In the genomic region with DNA sequence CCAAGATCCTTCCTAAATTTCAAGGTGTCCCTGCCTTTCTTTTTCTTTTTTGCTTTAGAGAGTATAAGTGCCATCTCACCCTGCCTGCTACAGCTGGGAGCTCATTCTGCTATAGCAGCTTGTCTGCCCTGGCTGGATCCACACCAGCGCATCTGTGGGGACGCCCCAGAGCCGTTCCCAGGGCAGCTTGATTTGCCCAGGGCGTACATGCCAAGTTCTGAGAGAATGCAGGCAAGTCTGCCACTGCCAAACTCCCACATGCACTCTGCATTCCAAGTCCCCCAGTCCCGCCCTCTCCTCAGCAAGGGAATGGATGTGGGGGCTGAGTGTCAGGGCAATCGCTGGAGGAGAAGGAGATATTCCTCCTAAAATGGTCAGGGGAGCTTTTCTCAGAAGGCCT, we compare ENCODE assay signal across 9 mouse cellular contexts. TPM values are rescaled to one million over a fixed set of nuclear protein-coding genes. Genes with fewer than 3 reads are reported as not detected.
DNase-seq lines count a peak whose midpoint lies in the region; ATAC-seq and TF ChIP-seq lines count a peak whose summit lies in the region.
"Had no signal": no experiment of that assay in that cellular context is flagged by ENCODE, and none has a peak within 500 bp of the region (broad histone marks: within the 10 kb centered on the region; RNA-seq: fewer than 3 reads in every experiment).

No protein-coding gene starts in this region.

- no peak overlapping the region for H3K4me3 ChIP-seq in limb, embryonic 14.5 days (replicated peaks; ENCODE audit: low read length)
- H3K4me3 ChIP-seq in limb, embryonic 10.5 days, result no peak overlapping the region
- no peak overlapping the region for H3K4me3 ChIP-seq in intestine, embryonic 16.5 days (ENCODE audit: low read length)
- H3K4me3 ChIP-seq: myocyte had no signal

- no peak overlapping the region for H3K4me2 ChIP-seq in limb, embryonic 14.5 days (replicated peaks; ENCODE audit: low read depth, low read length, severe bottlenecking)
- H3K4me2 ChIP-seq in intestine, embryonic 16.5 days (ENCODE audit: low read depth, low read length), result no peak overlapping the region

- ATAC-seq in limb, embryonic 14.5 days (ENCODE audit: low FRiP score, low read depth), result no peak
- peak; percentile 75 for ATAC-seq in intestine, embryonic 16.5 days

- H3K9ac ChIP-seq in limb, embryonic 14.5 days (ENCODE audit: low read depth, low read length, severe bottlenecking), result no peak overlapping the region
- H3K9ac ChIP-seq in intestine, embryonic 16.5 days (ENCODE audit: low read depth, low read length), result no peak overlapping the region

- no peaks in the 10 kb centered on the region for H3K9me3 ChIP-seq in limb, embryonic 14.5 days (ENCODE audit: control insufficient read depth, low read length)
- H3K9me3 ChIP-seq in limb, embryonic 10.5 days (replicated peaks), result no peaks in the 10 kb centered on the region
- no peaks in the 10 kb centered on the region for H3K9me3 ChIP-seq in intestine, embryonic 16.5 days (ENCODE audit: control insufficient read depth, low read length)

- H3K36me3 ChIP-seq in limb, embryonic 14.5 days (ENCODE audit: control insufficient read depth, insufficient read depth, low read length), result no peaks in the 10 kb centered on the region
- no peaks in the 10 kb centered on the region for H3K36me3 ChIP-seq in limb, embryonic 10.5 days
- no peaks in the 10 kb centered on the region for H3K36me3 ChIP-seq in intestine, embryonic 16.5 days (ENCODE audit: control insufficient read depth, insufficient read depth, low read length)

- no peak for DNase-seq in limb, embryonic 14.5 days (ENCODE audit: low spot score)
- no peak for DNase-seq in limb, embryonic 10.5 days (ENCODE audit: low spot score)
- DNase-seq in frontal cortex, postnatal 14 days (ENCODE audit: low spot score in 2 of 2), result peak; percentile 56 to 63
- DNase-seq in lung, postnatal 36 days, result peak; percentile 43
- DNase-seq in spleen, postnatal 14 days (ENCODE audit: low spot score in 2 of 2), result no peak
- DNase-seq in urinary bladder, adult 18-20 months (ENCODE audit: low spot score in 2 of 2), result no peak
- no peak for DNase-seq in adrenal gland, adult 18-20 months (ENCODE audit: low spot score in 2 of 2)

- TF ChIP-seq POLR2A in limb, embryonic 14.5 days (IDR thresholded peaks at IDR 0.05; ENCODE audit: borderline replicate concordance, extremely low read depth, insufficient read depth, insufficient read length), result no peak

- no peaks in the 10 kb centered on the region for H3K27me3 ChIP-seq in limb, embryonic 14.5 days (ENCODE audit: control insufficient read depth, insufficient read depth, low read length)
- no peaks in the 10 kb centered on the region for H3K27me3 ChIP-seq in limb, embryonic 10.5 days (ENCODE audit: low read depth, poor library complexity, severe bottlenecking)
- H3K27me3 ChIP-seq in intestine, embryonic 16.5 days (replicated peaks; ENCODE audit: control insufficient read depth, insufficient read depth, low read length), result no peaks in the 10 kb centered on the region

- 41% methylated on average over 6 of the region's 6 CpGs for WGBS in limb, embryonic 14.5 days
- 71% methylated on average over 6 of the region's 6 CpGs for WGBS in limb, embryonic 10.5 days
- WGBS in intestine, embryonic 16.5 days, result 46% methylated on average over 6 of the region's 6 CpGs

- 0 out of 2 replicates have a peak overlapping the region, but pooled peaks have one; percentile 33 for H3K27ac ChIP-seq in limb, embryonic 14.5 days (replicated peaks; ENCODE audit: low read depth, low read length)
- no peak overlapping the region for H3K27ac ChIP-seq in limb, embryonic 10.5 days
- H3K27ac ChIP-seq in intestine, embryonic 16.5 days (ENCODE audit: low read length), result no peak overlapping the region

- 0 out of 2 replicates have a peak, but pooled peaks cover 10% of the 10 kb centered on the region for H3K4me1 ChIP-seq in limb, embryonic 14.5 days (ENCODE audit: control insufficient read depth, insufficient read depth, low read length)
- H3K4me1 ChIP-seq in limb, embryonic 10.5 days, result no peaks in the 10 kb centered on the region; the same call in 1 of the 2 replicates
- H3K4me1 ChIP-seq in intestine, embryonic 16.5 days (ENCODE audit: control insufficient read depth, insufficient read depth, low read length), result no peaks in the 10 kb centered on the region

RNA-seq across cellular contexts. Expression of a gene that starts 19.8 kb away (rescaled TPM):
- 86.3 and 102 TPM in 2 replicates for polyA plus RNA-seq in limb, embryonic 14.5 days (2012; rRNA removed)
- 30.6 and 31.5 TPM in 2 replicates for polyA plus RNA-seq in limb, embryonic 14.5 days (2014; fragmentation: Nextera tagmentation; extraction: Ambion mirVana)
- polyA plus RNA-seq in limb, embryonic 10.5 days (2016; fragmentation: Nextera tagmentation; extraction: Ambion mirVana), result 4.9 and 8.4 TPM in 2 replicates
- 12.7 and 15.1 TPM in 2 replicates for polyA plus RNA-seq in intestine, embryonic 16.5 days (2015; fragmentation: Nextera tagmentation; extraction: Ambion mirVana)
- total RNA-seq in adrenal gland, adult 18-20 months (2021), result 10 to 100 TPM; 16.7 to 53.8 TPM

Comparison
In these comparisons a context has a peak if more than half of its experiments do, and no peak if none do; other contexts are left out.
1. DNase-seq: peak in frontal cortex, postnatal 14 days (2 of 2) and lung, postnatal 36 days (single experiment); none in limb, embryonic 14.5 days (single experiment), limb, embryonic 10.5 days (single experiment), spleen, postnatal 14 days (0 of 2), urinary bladder, adult 18-20 months (0 of 2) and adrenal gland, adult 18-20 months (0 of 2).